Mouse (Mus musculus) thymus, adult 2 months (tissue): ENCODE measurements around the gene Gm7694. TPM values are rescaled to one million over a fixed set of nuclear protein-coding genes. Genes with fewer than 3 reads are reported as not detected.

Experiments used
- DNase-seq: peaks from one replicate; pipeline ENCODE4 v3.0.0; 2021
- H3K27ac ChIP-seq: fragments of 200-500 bp; 2 replicates; pipeline ENCODE4 v1.5.1; 2012; ENCODE audit warnings: low read length, control low read depth; ENCODE audit not compliant: control insufficient read depth, insufficient read depth
- H3K27me3 ChIP-seq: fragments of 200-500 bp; 2 replicates; pipeline ENCODE4 v1.6.1; 2012; ENCODE audit warnings: mild to moderate bottlenecking, low read length, moderate library complexity, mixed read lengths; ENCODE audit not compliant: control insufficient read depth, insufficient read depth
- H3K36me3 ChIP-seq: fragments of 200-500 bp; 2 replicates; pipeline ENCODE4 v1.6.1; 2012; ENCODE audit warnings: mild to moderate bottlenecking, low read length, moderate library complexity; ENCODE audit not compliant: control insufficient read depth, insufficient read depth
- H3K4me1 ChIP-seq: fragments of 200-500 bp; replicated peaks from 2 replicates; pipeline ENCODE4 v1.6.1; 2012; ENCODE audit warnings: low read length; ENCODE audit not compliant: control insufficient read depth, insufficient read depth
- H3K4me3 ChIP-seq: fragments of 200-500 bp; 2 replicates; pipeline ENCODE4 v1.5.1; 2012; ENCODE audit warnings: mild to moderate bottlenecking, low read length, control low read depth, moderate library complexity; ENCODE audit not compliant: control insufficient read depth, insufficient read depth
- CTCF ChIP-seq: fragments of 200-500 bp; IDR thresholded peaks from 2 replicates; pipeline ENCODE4 v1.5.1; 2012; ENCODE audit warnings: mild to moderate bottlenecking, control low read depth, low read length, moderate library complexity, borderline replicate concordance; ENCODE audit not compliant: control insufficient read depth, poor library complexity, insufficient read depth; ENCODE audit errors: extremely low read depth
- POLR2A ChIP-seq: fragments of 200-500 bp; IDR thresholded peaks from 2 replicates; pipeline ENCODE4 v1.6.1; 2012; ENCODE audit warnings: mild to moderate bottlenecking, low read length, control low read depth, moderate library complexity; ENCODE audit not compliant: control insufficient read depth, poor library complexity, insufficient read depth; ENCODE audit errors: extremely low read depth
- WGBS: fragments of 180-500 bp; shearing (Covaris S2); methylation state at CpG from one replicate; pipeline ENCODE4 v1.1.7; 2018; 5-methylcytosine and 5-hydroxymethylcytosine counted together
- polyA plus RNA-seq: library from polyadenylated mRNA; depleted of rRNA; stranded (reverse); fragments of >200 nt; gene quantifications from 2 replicates; pipeline ENCODE4 v1.2.3, GENCODE M21; 2012

Gm7694 gene
- polyA plus RNA-seq, 1 experiment, result 1.3 TPM

- H3K4me1 ChIP-seq, result no peaks in the 10 kb centered on the region
- DNase-seq, result no peak
- H3K36me3 ChIP-seq, result no peaks in the 10 kb centered on the region
- 90% methylated on average over 4 of the region's 4 CpGs for WGBS
- no peak overlapping the region for H3K4me3 ChIP-seq
- TF ChIP-seq POLR2A (no peak), CTCF (no peak)
- no peaks in the 10 kb centered on the region for H3K27me3 ChIP-seq
- H3K27ac ChIP-seq, result no peak overlapping the region
Observed at GRCm38 (mm10) chr1:170332775-170333174, 26.6 kb upstream of the Gm7694 start.

- H3K27me3 ChIP-seq, result no peaks in the 10 kb centered on the region
- DNase-seq, result no peak
- no peak overlapping the region for H3K27ac ChIP-seq
- no peak overlapping the region for H3K4me3 ChIP-seq
- no peaks in the 10 kb centered on the region for H3K36me3 ChIP-seq
- H3K4me1 ChIP-seq, result no peaks in the 10 kb centered on the region
- no peak for TF ChIP-seq CTCF
- TF ChIP-seq POLR2A, result no peak
- WGBS, result 90% methylated on average over 6 of the region's 6 CpGs
Observed at GRCm38 (mm10) chr1:170331926-170332325, 25.8 kb upstream of the Gm7694 start.

GRCm38 (mm10) chr1:170325277-170325676, 19.1 kb upstream of the Gm7694 start:
- H3K4me1 ChIP-seq, result no peaks in the 10 kb centered on the region
- H3K4me3 ChIP-seq, result no peak overlapping the region
- 95% methylated on average over 4 of the region's 4 CpGs for WGBS
- no peaks in the 10 kb centered on the region for H3K36me3 ChIP-seq
- no peak for DNase-seq
- no peaks in the 10 kb centered on the region for H3K27me3 ChIP-seq
- TF ChIP-seq POLR2A (no peak), CTCF (no peak)
- H3K27ac ChIP-seq, result no peak overlapping the region

GRCm38 (mm10) chr1:170324312-170324711, 18.2 kb upstream of the Gm7694 start:
- DNase-seq, result no peak
- H3K27me3 ChIP-seq, result no peaks in the 10 kb centered on the region
- WGBS, result 94% methylated on average over 1 of the region's 1 CpGs
- no peaks in the 10 kb centered on the region for H3K36me3 ChIP-seq
- H3K27ac ChIP-seq, result no peak overlapping the region
- H3K4me1 ChIP-seq, result no peaks in the 10 kb centered on the region
- no peak overlapping the region for H3K4me3 ChIP-seq
- TF ChIP-seq POLR2A (no peak), CTCF (no peak)

GRCm38 (mm10) chr1:170323001-170323400, 16.9 kb upstream of the Gm7694 start:
- H3K4me3 ChIP-seq, result no peak overlapping the region
- WGBS, result 97% methylated on average over 10 of the region's 10 CpGs
- no peaks in the 10 kb centered on the region for H3K27me3 ChIP-seq
- no peaks in the 10 kb centered on the region for H3K36me3 ChIP-seq
- TF ChIP-seq CTCF (no peak), POLR2A (no peak)
- no peak overlapping the region for H3K27ac ChIP-seq
- no peak for DNase-seq
- H3K4me1 ChIP-seq, result no peaks in the 10 kb centered on the region

GRCm38 (mm10) chr1:170322046-170322445, 15.9 kb upstream of the Gm7694 start:
- Histone ChIP-seq H3K4me3 (no peak overlapping the region), H3K27me3 (no peaks in the 10 kb centered on the region), H3K36me3 (no peaks in the 10 kb centered on the region), H3K4me1 (no peaks in the 10 kb centered on the region), H3K27ac (no peak overlapping the region)
- 98% methylated on average over 2 of the region's 2 CpGs for WGBS
- no peak for TF ChIP-seq CTCF
- no peak for TF ChIP-seq POLR2A
- no peak for DNase-seq

GRCm38 (mm10) chr1:170311431-170311830, 5.3 kb upstream of the Gm7694 start:
- no peaks in the 10 kb centered on the region for H3K4me1 ChIP-seq
- H3K27me3 ChIP-seq, result no peaks in the 10 kb centered on the region
- no peak overlapping the region for H3K4me3 ChIP-seq
- 84% methylated on average over 6 of the region's 6 CpGs for WGBS
- no peak overlapping the region for H3K27ac ChIP-seq
- no peaks in the 10 kb centered on the region for H3K36me3 ChIP-seq
- TF ChIP-seq CTCF (no peak), POLR2A (no peak)
- DNase-seq, result no peak
